Mouse (Mus musculus) adrenal gland, postnatal 36 days (tissue): ENCODE results near the gene Kidins220. TPM values are rescaled to one million over a fixed set of nuclear protein-coding genes. Genes with fewer than 3 reads are reported as not detected.

Source experiments
- DNase-seq, 2 experiments: peaks; one replicate each; pipeline ENCODE4 v3.0.0; 2021; ENCODE audit warnings: mixed read lengths in 1 of 2
- total RNA-seq, 2 experiments: library from RNA; stranded (reverse); gene quantifications; 2 replicates each; pipeline ENCODE4 v1.2.3; 2021

The Kidins220 gene
- total RNA-seq, 2 experiments from 2014 or later, result 88.7 to 95.4 TPM

GRCm38 (mm10) chr12:24962362-24962967, 12.3 kb upstream of the Kidins220 start:
- DNase-seq, result no peak

GRCm38 (mm10) chr12:24963393-24964022, 11.2 kb upstream of the Kidins220 start:
- DNase-seq, result no peak

- DNase-seq, result peak; percentile 51 to 54
Measured at GRCm38 (mm10) chr12:24965406-24965805, 9.3 kb upstream of the Kidins220 start.

- DNase-seq, result no peak
Measured at GRCm38 (mm10) chr12:24966046-24966445, 8.7 kb upstream of the Kidins220 start.

GRCm38 (mm10) chr12:24971490-24972200, 3.1 kb upstream of the Kidins220 start:
- DNase-seq, result no peak

GRCm38 (mm10) chr12:24972371-24973350, 2.1 kb upstream of the Kidins220 start:
- no peak for DNase-seq

- no peak for DNase-seq
Measured at GRCm38 (mm10) chr12:24973586-24973985, 1.1 kb upstream of the Kidins220 start.

GRCm38 (mm10) chr12:24975115-24975733, 499 bp downstream of the Kidins220 start:
- DNase-seq, result peak; percentile 55 to 74

- DNase-seq, result no peak
Measured at GRCm38 (mm10) chr12:24985226-24985625, 10.5 kb downstream of the Kidins220 start.

- DNase-seq, result no peak
Measured at GRCm38 (mm10) chr12:24995350-24995749, 20.6 kb downstream of the Kidins220 start.

GRCm38 (mm10) chr12:25005350-25005749, 30.6 kb downstream of the Kidins220 start:
- DNase-seq, result no peak

GRCm38 (mm10) chr12:25009957-25010356, 35.2 kb downstream of the Kidins220 start:
- DNase-seq, result no peak

- DNase-seq, result no peak
Measured at GRCm38 (mm10) chr12:25010416-25010815, 35.7 kb downstream of the Kidins220 start.

GRCm38 (mm10) chr12:25011733-25012367, 37.1 kb downstream of the Kidins220 start:
- no peak for DNase-seq

GRCm38 (mm10) chr12:25012555-25013540, 38.1 kb downstream of the Kidins220 start:
- peak; percentile 65 to 70 for DNase-seq

GRCm38 (mm10) chr12:25014307-25014927, 39.7 kb downstream of the Kidins220 start:
- no peak for DNase-seq

GRCm38 (mm10) chr12:25014938-25015337, 40.2 kb downstream of the Kidins220 start:
- no peak for DNase-seq

GRCm38 (mm10) chr12:25016995-25017394, 42.3 kb downstream of the Kidins220 start:
- no peak for DNase-seq

- DNase-seq, result no peak
Measured at GRCm38 (mm10) chr12:25021057-25021456, 46.3 kb downstream of the Kidins220 start.
